Mouse (Mus musculus) neural tube, embryonic 12.5 days (tissue): ENCODE results near the gene Uqcrc1. TPM values are rescaled to one million over a fixed set of nuclear protein-coding genes. Genes with fewer than 3 reads are reported as not detected.
A peak's percentile ranks its signal among the peaks of the same experiment; 100 is the strongest.

Experiments used
- microRNA counts: library from miRNA; unstranded; fragments of <30 nt; microRNA quantifications from one replicate; lab custom pipeline; 2017
- microRNA-seq: library from miRNA; unstranded; fragments of <30 nt; microRNA quantifications from one replicate; pipeline ENCODE4, GENCODE M21; 2017
- polyA plus RNA-seq: library from polyadenylated mRNA; unstranded; fragments of >200 nt; fragmentation: Nextera tagmentation; extraction: Ambion mirVana; gene quantifications from 2 replicates; pipeline ENCODE4 v1.2.1, GENCODE M21; 2016

Uqcrc1 gene
- polyA plus RNA-seq, 1 experiment from 2014 or later: 401 TPM

MicroRNAs encoded within 50 kb of the gene (microRNA counts, 519-probe panel; counts per million panel counts)
- microRNA mmu-miR-711 (lab: Ali Mortazavi, UCI): 342 counts per million, percentile 67 among the panel's probes with 10 or more counts

Small RNA genes within 50 kb of the gene (microRNA-seq; reads per million reads assigned to microRNA genes)
- not detected for gene Mir711

Other genes starting within 250 kb of the Uqcrc1 start
- gene Prkar2a, start 247.3 kb upstream of the Uqcrc1 start, polyA plus RNA-seq: 59.2 and 66.4 TPM in 2 replicates
- 167 and 170 TPM in 2 replicates for gene Ip6k2, start 152.8 kb upstream of the Uqcrc1 start, polyA plus RNA-seq
- 16.4 and 23.6 TPM in 2 replicates for gene Nckipsd, start 128.3 kb upstream of the Uqcrc1 start, polyA plus RNA-seq
- 12.1 and 14.3 TPM in 2 replicates for gene Celsr3, start 110.3 kb upstream of the Uqcrc1 start, polyA plus RNA-seq
- gene Slc26a6, start 83.3 kb upstream of the Uqcrc1 start, polyA plus RNA-seq: 10.8 and 11.9 TPM in 2 replicates
- not detected in 2 replicates for gene Tmem89, start 22.0 kb upstream of the Uqcrc1 start, polyA plus RNA-seq
- 1.6 and 1.9 TPM in 2 replicates for gene Col7a1, start 17.0 kb downstream of the Uqcrc1 start, polyA plus RNA-seq
- gene Ucn2, start 49.4 kb downstream of the Uqcrc1 start, polyA plus RNA-seq: not detected in 2 replicates
- 22.9 and 23.9 TPM in 2 replicates for gene Pfkfb4, start 55.1 kb downstream of the Uqcrc1 start, polyA plus RNA-seq
- gene Shisa5, start 101.9 kb downstream of the Uqcrc1 start, polyA plus RNA-seq: 44.4 and 45.0 TPM in 2 replicates
- gene Trex1, start 123.1 kb downstream of the Uqcrc1 start, polyA plus RNA-seq: 8.9 and 10.6 TPM in 2 replicates
- 29.8 and 30.1 TPM in 2 replicates for gene Atrip, start 137.5 kb downstream of the Uqcrc1 start, polyA plus RNA-seq
- gene Ccdc51, start 145.9 kb downstream of the Uqcrc1 start, polyA plus RNA-seq: 14.5 and 15.0 TPM in 2 replicates
- 739 and 773 TPM in 2 replicates for gene Tma7, start 146.0 kb downstream of the Uqcrc1 start, polyA plus RNA-seq
- 33.3 and 38.3 TPM in 2 replicates for gene Plxnb1, start 158.8 kb downstream of the Uqcrc1 start, polyA plus RNA-seq
- not detected in 2 replicates for gene Fbxw21, start 225.4 kb downstream of the Uqcrc1 start, polyA plus RNA-seq